Mouse (Mus musculus) heart, embryonic 12.5 days (tissue): Measurements from ENCODE around the gene Dph3. TPM values are rescaled to one million over a fixed set of nuclear protein-coding genes. Genes with fewer than 3 reads are reported as not detected.
"Not testable (repeated sequence)": the region's sequence is repeated elsewhere in the genome, so short reads cannot be mapped to it uniquely, and the experiment has no call there.

Experiments used
- ATAC-seq: fragments of 200-750 bp; cut with Nextera tagmentation; 2 replicates; pipeline ENCODE4 v1.8.0; 2017; ENCODE audit warnings: moderate TSS enrichment, moderate library complexity; ENCODE audit not compliant: insufficient number of reproducible peaks, low FRiP score
- H3K27ac ChIP-seq: fragments of 300-500 bp; sonication (generic); 2 replicates; pipeline ENCODE4 v1.5.1; 2016; ENCODE audit warnings: mild to moderate bottlenecking, moderate library complexity; ENCODE audit not compliant: poor library complexity, severe bottlenecking
- H3K27me3 ChIP-seq: fragments of 300-500 bp; sonication (generic); replicated peaks from 2 replicates; pipeline ENCODE4 v1.6.1; 2016; ENCODE audit warnings: mild to moderate bottlenecking, moderate library complexity
- H3K36me3 ChIP-seq: fragments of 300-500 bp; sonication (generic); 2 replicates; pipeline ENCODE4 v1.6.1; 2016; ENCODE audit warnings: mild to moderate bottlenecking, moderate library complexity
- H3K4me1 ChIP-seq: fragments of 300-500 bp; sonication (generic); replicated peaks from 2 replicates; pipeline ENCODE4 v1.6.1; 2016; ENCODE audit warnings: mild to moderate bottlenecking
- H3K4me2 ChIP-seq: fragments of 300-500 bp; sonication (generic); 2 replicates; pipeline ENCODE4 v1.6.1; 2016; ENCODE audit warnings: mild to moderate bottlenecking, moderate library complexity
- H3K4me3 ChIP-seq: fragments of 300-500 bp; sonication (generic); 2 replicates; pipeline ENCODE4 v1.5.1; 2016; ENCODE audit warnings: mild to moderate bottlenecking
- H3K9ac ChIP-seq: fragments of 300-500 bp; sonication (generic); 2 replicates; pipeline ENCODE4 v1.6.1; 2016; ENCODE audit warnings: mild to moderate bottlenecking, moderate library complexity
- H3K9me3 ChIP-seq: fragments of 300-500 bp; sonication (generic); replicated peaks from 2 replicates; pipeline ENCODE4 v1.6.1; 2016; ENCODE audit warnings: mild to moderate bottlenecking, moderate library complexity
- WGBS: fragments of 180-500 bp; shearing (Covaris S2); methylation state at CpG from one replicate; pipeline ENCODE4 v1.1.7; 2016; 5-methylcytosine and 5-hydroxymethylcytosine counted together
- polyA plus RNA-seq: library from polyadenylated mRNA; unstranded; fragments of >200 nt; fragmentation: Nextera tagmentation; extraction: Ambion mirVana; gene quantifications from 2 replicates; pipeline ENCODE4 v1.2.1, GENCODE M21; 2016

Dph3 gene
- polyA plus RNA-seq, 1 experiment from 2014 or later, result 74.5 TPM

DNA sequence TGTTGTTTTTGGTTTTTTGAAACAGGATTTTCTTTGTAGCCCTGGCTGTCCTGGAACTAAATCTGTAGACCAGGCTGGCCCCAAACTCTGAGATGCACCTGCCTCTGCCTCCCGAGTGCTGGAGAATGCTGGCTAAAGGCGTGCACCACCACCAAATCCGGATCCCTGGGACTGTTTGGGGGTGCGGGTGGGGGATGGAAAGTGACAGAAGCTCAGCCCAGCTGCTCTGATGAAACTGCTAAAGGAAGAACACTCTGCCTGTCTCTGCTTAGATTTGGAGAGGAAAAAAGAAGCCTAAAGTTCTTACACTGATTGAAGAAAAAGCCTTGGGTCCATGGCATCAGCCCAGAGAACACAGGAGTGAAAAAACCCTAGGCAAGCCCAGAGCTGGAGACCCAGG lies 18.0 kb upstream of the Dph3 start:
- ATAC-seq, result no peak
- Histone ChIP-seq H3K27me3 (no peaks in the 10 kb centered on the region), H3K36me3 (peaks cover 54% of the 10 kb centered on the region), H3K4me3 (no peak overlapping the region), H3K9me3 (0 out of 2 replicates have a peak, but pooled peaks cover 3% of the 10 kb centered on the region), H3K27ac (no peak overlapping the region), H3K9ac (no peak overlapping the region), H3K4me2 (no peak overlapping the region), H3K4me1 (peaks cover 6% of the 10 kb centered on the region)
- WGBS, result 78% methylated on average over 4 of the region's 4 CpGs

DNA sequence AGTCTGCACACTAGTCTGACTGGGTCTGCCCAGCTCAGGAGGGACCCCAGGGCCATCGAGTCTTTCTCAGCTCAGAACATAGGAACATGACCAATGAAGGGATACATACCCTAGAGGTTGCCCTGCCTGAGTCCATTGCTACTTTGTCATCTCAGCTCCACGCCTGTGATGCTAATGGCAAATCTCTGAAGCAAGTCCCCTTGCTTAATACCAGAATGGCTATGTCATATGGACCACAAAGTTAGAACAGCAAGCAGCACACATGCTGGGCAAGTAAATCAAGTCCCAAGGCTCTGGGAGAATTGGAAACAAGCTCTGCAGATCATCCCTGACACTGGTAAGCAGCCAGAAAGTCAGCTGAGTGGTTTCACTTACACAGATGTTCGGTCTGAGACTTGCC lies 13.4 kb upstream of the Dph3 start:
- Histone ChIP-seq H3K27me3 (no peaks in the 10 kb centered on the region), H3K4me3 (no peak overlapping the region), H3K9ac (no peak overlapping the region), H3K4me2 (no peak overlapping the region), H3K4me1 (peaks cover 4% of the 10 kb centered on the region), H3K9me3 (0 out of 2 replicates have a peak, but pooled peaks cover 3% of the 10 kb centered on the region), H3K36me3 (peaks cover 91% of the 10 kb centered on the region), H3K27ac (no peak overlapping the region)
- ATAC-seq, result no peak
- WGBS, result 96% methylated on average over 3 of the region's 3 CpGs

- H3K27me3 ChIP-seq, result no peaks in the 10 kb centered on the region
- WGBS, result 93% methylated on average over 7 of the region's 7 CpGs
These were observed 12.2 kb upstream of the Dph3 start for GRCm38 (mm10) chr14:32097691-32098090.

DNA sequence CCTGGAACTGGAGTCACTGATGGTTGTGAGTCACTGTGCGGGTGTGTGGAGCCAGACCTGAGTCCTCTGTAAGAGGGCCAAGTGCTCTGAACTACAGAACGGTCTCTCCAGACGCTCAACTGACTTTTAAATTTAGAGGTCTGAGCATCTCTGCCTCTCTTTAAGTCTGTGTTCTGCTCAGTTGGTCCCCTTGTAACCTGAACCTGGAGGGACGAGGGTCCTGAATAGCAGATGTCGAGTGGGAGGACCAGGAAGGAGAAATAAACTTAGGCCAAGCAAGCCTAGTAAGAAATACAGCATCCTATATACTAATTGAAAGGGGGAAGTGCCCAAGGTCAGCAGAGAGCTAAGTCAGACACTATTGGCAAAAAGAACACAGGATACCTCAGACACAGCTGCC lies 11.2 kb upstream of the Dph3 start:
- Histone ChIP-seq H3K4me2 (no peak overlapping the region), H3K27ac (no peak overlapping the region), H3K27me3 (no peaks in the 10 kb centered on the region), H3K36me3 (peaks cover 85% of the 10 kb centered on the region), H3K4me3 (no peak overlapping the region), H3K9me3 (0 out of 2 replicates have a peak, but pooled peaks cover 3% of the 10 kb centered on the region), H3K4me1 (peaks cover 16% of the 10 kb centered on the region), H3K9ac (no peak overlapping the region)
- WGBS, result 84% methylated on average over 5 of the region's 5 CpGs
- ATAC-seq, result no peak

More at GRCm38 (mm10) chr14:32097691-32098090, 12.2 kb upstream of the Dph3 start:
- H3K4me1 ChIP-seq, result peaks cover 16% of the 10 kb centered on the region
- ATAC-seq, result no peak
- no peak overlapping the region for H3K9ac ChIP-seq
- peaks cover 86% of the 10 kb centered on the region for H3K36me3 ChIP-seq
- no peak overlapping the region for H3K4me2 ChIP-seq
- 0 out of 2 replicates have a peak, but pooled peaks cover 3% of the 10 kb centered on the region for H3K9me3 ChIP-seq
- no peak overlapping the region for H3K27ac ChIP-seq
- H3K4me3 ChIP-seq, result no peak overlapping the region

GRCm38 (mm10) chr14:32095646-32096045 lies 10.1 kb upstream of the Dph3 start:
- H3K9ac ChIP-seq, result no peak overlapping the region
- H3K36me3 ChIP-seq, result peaks cover 82% of the 10 kb centered on the region
- H3K27me3 ChIP-seq, result no peaks in the 10 kb centered on the region
- WGBS, result 88% methylated on average over 5 of the region's 5 CpGs
- 0 out of 2 replicates have a peak, but pooled peaks cover 3% of the 10 kb centered on the region for H3K9me3 ChIP-seq
- H3K4me1 ChIP-seq, result peaks cover 16% of the 10 kb centered on the region
- no peak overlapping the region for H3K4me2 ChIP-seq
- H3K27ac ChIP-seq, result no peak overlapping the region
- H3K4me3 ChIP-seq, result no peak overlapping the region
- ATAC-seq, result no peak

- peak; percentile 74; the same call in 1 of the 2 replicates for ATAC-seq
- H3K9me3 ChIP-seq, result no peaks in the 10 kb centered on the region
- H3K27me3 ChIP-seq, result no peaks in the 10 kb centered on the region
- no peak overlapping the region; the same call in 1 of the 2 replicates for H3K9ac ChIP-seq
- peak overlapping the region; percentile 33 for H3K27ac ChIP-seq
- H3K4me3 ChIP-seq, result no peak overlapping the region
- H3K4me1 ChIP-seq, result peaks cover 20% of the 10 kb centered on the region
- peak overlapping the region; percentile 37; the same call in 1 of the 2 replicates for H3K4me2 ChIP-seq
- peaks cover 61% of the 10 kb centered on the region for H3K36me3 ChIP-seq
- 33% methylated on average over 11 of the region's 11 CpGs for WGBS
These were observed 8.1 kb upstream of the Dph3 start for GRCm38 (mm10) chr14:32093500-32094117.

- Histone ChIP-seq H3K36me3 (peaks cover 56% of the 10 kb centered on the region), H3K4me1 (peaks cover 20% of the 10 kb centered on the region), H3K4me2 (peak overlapping the region; percentile 37; the same call in 1 of the 2 replicates), H3K4me3 (no peak overlapping the region), H3K27ac (peak overlapping the region; percentile 33), H3K9me3 (no peaks in the 10 kb centered on the region), H3K27me3 (no peaks in the 10 kb centered on the region), H3K9ac (no peak overlapping the region; the same call in 1 of the 2 replicates)
- 61% methylated on average over 1 of the region's 1 CpGs for WGBS
- no peak for ATAC-seq
These were observed 7.5 kb upstream of the Dph3 start for GRCm38 (mm10) chr14:32093018-32093417.

GRCm38 (mm10) chr14:32091704-32092103 lies 6.2 kb upstream of the Dph3 start:
- Histone ChIP-seq H3K9me3 (no peaks in the 10 kb centered on the region), H3K4me1 (peaks cover 26% of the 10 kb centered on the region), H3K9ac (no peak overlapping the region), H3K27ac (no peak overlapping the region), H3K27me3 (no peaks in the 10 kb centered on the region), H3K4me3 (no peak overlapping the region), H3K36me3 (peaks cover 42% of the 10 kb centered on the region), H3K4me2 (no peak overlapping the region)
- no peak for ATAC-seq
- WGBS, result 84% methylated on average over 4 of the region's 4 CpGs

GRCm38 (mm10) chr14:32091124-32091523 lies 5.6 kb upstream of the Dph3 start:
- Histone ChIP-seq H3K27ac (no peak overlapping the region), H3K27me3 (no peaks in the 10 kb centered on the region), H3K4me3 (no peak overlapping the region), H3K4me2 (no peak overlapping the region), H3K4me1 (peaks cover 26% of the 10 kb centered on the region), H3K9me3 (no peaks in the 10 kb centered on the region), H3K9ac (no peak overlapping the region), H3K36me3 (peaks cover 38% of the 10 kb centered on the region)
- ATAC-seq, result no peak
- 70% methylated on average over 4 of the region's 4 CpGs for WGBS

DNA sequence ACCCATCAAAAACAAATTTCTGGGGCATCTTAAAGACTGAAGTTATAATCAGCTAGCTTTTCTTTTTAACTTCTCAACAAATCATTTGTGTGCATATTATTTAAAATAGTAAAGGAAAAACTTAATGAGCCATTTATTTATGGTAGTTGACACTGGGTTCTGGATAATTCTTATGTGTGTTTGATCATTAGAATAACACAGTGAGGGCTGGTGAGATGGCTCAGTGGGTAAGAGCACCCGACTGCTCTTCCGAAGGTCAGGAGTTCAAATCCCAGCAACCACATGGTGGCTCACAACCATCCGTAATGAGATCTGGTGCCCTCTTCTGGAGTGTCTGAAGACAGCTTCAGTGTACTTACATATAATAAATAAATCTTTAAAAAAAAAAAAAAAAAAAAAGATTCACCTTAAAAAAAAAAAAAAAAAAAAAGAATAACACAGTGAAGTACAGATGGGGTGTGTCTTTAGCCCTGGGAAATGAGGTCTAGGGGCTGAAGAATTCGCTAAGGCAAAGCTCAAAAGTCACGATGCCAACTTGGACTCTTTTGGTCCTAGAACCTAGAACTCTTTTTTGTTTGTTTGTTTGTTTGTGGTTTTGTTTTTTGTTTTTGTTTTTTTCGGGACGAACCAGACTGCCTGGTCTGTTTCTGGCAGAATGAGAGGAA lies 2.2 kb upstream of the Dph3 start:
- not testable (repeated sequence) for H3K9ac ChIP-seq, H3K27me3 ChIP-seq, H3K9me3 ChIP-seq, H3K4me3 ChIP-seq, H3K27ac ChIP-seq, ATAC-seq
- peaks cover 10% of the 10 kb centered on the region for H3K4me1 ChIP-seq
- H3K36me3 ChIP-seq, result peaks cover 16% of the 10 kb centered on the region
- H3K4me2 ChIP-seq, result 0 out of 2 replicates have a peak overlapping the region, but pooled peaks have one; percentile 52
- WGBS, result 89% methylated on average over 7 of the region's 7 CpGs

- Histone ChIP-seq H3K4me2 (peak overlapping the region; percentile 81), H3K4me1 (peaks cover 10% of the 10 kb centered on the region), H3K27me3 (no peaks in the 10 kb centered on the region), H3K27ac (peak overlapping the region; percentile 89), H3K9me3 (no peaks in the 10 kb centered on the region), H3K36me3 (peaks cover 19% of the 10 kb centered on the region), H3K4me3 (peak overlapping the region; percentile 57), H3K9ac (peak overlapping the region; percentile 68)
- ATAC-seq, result no peak
- WGBS, result 13% methylated on average over 8 of the region's 8 CpGs
These were observed 697 bp upstream of the Dph3 start for GRCm38 (mm10) chr14:32086226-32086625.
